Mouse (Mus musculus) hindbrain, embryonic 10.5 days (tissue): ENCODE measurements around the gene Cep63. TPM values are rescaled to one million over a fixed set of nuclear protein-coding genes. Genes with fewer than 3 reads are reported as not detected.

Experiments used
- DNase-seq: peaks from one replicate; pipeline ENCODE4 v3.0.0-alpha.2; 2017; ENCODE audit warnings: low spot score
- H3K27ac ChIP-seq: fragments of 300-500 bp; sonication (generic); 2 replicates; pipeline ENCODE4 v1.5.1; 2016; ENCODE audit warnings: mild to moderate bottlenecking, moderate library complexity
- H3K27me3 ChIP-seq: fragments of 300-500 bp; sonication (generic); 2 replicates; pipeline ENCODE4 v1.6.1; 2016; ENCODE audit warnings: mild to moderate bottlenecking; ENCODE audit not compliant: poor library complexity, insufficient read depth, severe bottlenecking
- H3K36me3 ChIP-seq: fragments of 300-500 bp; sonication (generic); 2 replicates; pipeline ENCODE4 v1.6.1; 2016; ENCODE audit warnings: mild to moderate bottlenecking, moderate library complexity
- H3K4me1 ChIP-seq: fragments of 300-500 bp; sonication (generic); replicated peaks from 2 replicates; pipeline ENCODE4 v1.6.1; 2016; ENCODE audit warnings: mild to moderate bottlenecking
- H3K4me3 ChIP-seq: fragments of 300-500 bp; sonication (generic); 2 replicates; pipeline ENCODE4 v1.5.1; 2016; ENCODE audit warnings: mild to moderate bottlenecking, moderate library complexity
- H3K9me3 ChIP-seq: fragments of 300-500 bp; sonication (generic); 2 replicates; pipeline ENCODE4 v1.6.1; 2016; ENCODE audit warnings: mild to moderate bottlenecking, moderate library complexity
- WGBS: fragments of 180-500 bp; shearing (Covaris S2); methylation state at CpG from one replicate; pipeline ENCODE4 v1.1.7; 2016; 5-methylcytosine and 5-hydroxymethylcytosine counted together
- polyA plus RNA-seq: library from polyadenylated mRNA; unstranded; fragments of >200 nt; fragmentation: Nextera tagmentation; extraction: Ambion mirVana; gene quantifications from 2 replicates; pipeline ENCODE4 v1.2.1, GENCODE M21; 2016

The Cep63 gene
- polyA plus RNA-seq, 1 experiment from 2014 or later = 45.2 TPM

- peaks cover 62% of the 10 kb centered on the region for H3K27me3 ChIP-seq
- peak; percentile 91 for DNase-seq
- WGBS = 1% methylated on average over 26 of the region's 26 CpGs
Measured at GRCm38 (mm10) chr9:102544773-102545366, 81.5 kb downstream of the Cep63 start.

GRCm38 (mm10) chr9:102544116-102544772, 82.1 kb downstream of the Cep63 start:
- no peaks in the 10 kb centered on the region for H3K9me3 ChIP-seq
- H3K27me3 ChIP-seq = peaks cover 58% of the 10 kb centered on the region
- peak; percentile 36 for DNase-seq
- peak overlapping the region; percentile 86 for H3K27ac ChIP-seq
- no peaks in the 10 kb centered on the region for H3K36me3 ChIP-seq
- H3K4me3 ChIP-seq = peak overlapping the region; percentile 51
- peaks cover 51% of the 10 kb centered on the region for H3K4me1 ChIP-seq
- WGBS = 20% methylated on average over 11 of the region's 11 CpGs

More at GRCm38 (mm10) chr9:102544773-102545366, 81.5 kb downstream of the Cep63 start:
- H3K9me3 ChIP-seq = no peaks in the 10 kb centered on the region
- H3K27ac ChIP-seq = peak overlapping the region; percentile 86
- H3K4me1 ChIP-seq = peaks cover 46% of the 10 kb centered on the region
- H3K36me3 ChIP-seq = no peaks in the 10 kb centered on the region
- peak overlapping the region; percentile 51 for H3K4me3 ChIP-seq

GRCm38 (mm10) chr9:102543761-102544115, 82.6 kb downstream of the Cep63 start:
- peaks cover 56% of the 10 kb centered on the region for H3K27me3 ChIP-seq

GRCm38 (mm10) chr9:102542540-102542939, 83.8 kb downstream of the Cep63 start:
- DNase-seq = no peak
- 0 out of 2 replicates have a peak overlapping the region, but pooled peaks have one; percentile 23 for H3K27ac ChIP-seq
- peaks cover 53% of the 10 kb centered on the region for H3K4me1 ChIP-seq
- H3K36me3 ChIP-seq = no peaks in the 10 kb centered on the region
- no peak overlapping the region for H3K4me3 ChIP-seq
- H3K9me3 ChIP-seq = no peaks in the 10 kb centered on the region
- 76% methylated on average over 8 of the region's 8 CpGs for WGBS
- H3K27me3 ChIP-seq = peaks cover 50% of the 10 kb centered on the region

More at GRCm38 (mm10) chr9:102543761-102544115, 82.6 kb downstream of the Cep63 start:
- no peaks in the 10 kb centered on the region for H3K9me3 ChIP-seq
- H3K4me1 ChIP-seq = peaks cover 53% of the 10 kb centered on the region
- H3K36me3 ChIP-seq = no peaks in the 10 kb centered on the region
- H3K27ac ChIP-seq = peak overlapping the region; percentile 86
- H3K4me3 ChIP-seq = no peak overlapping the region
- WGBS = 36% methylated on average over 2 of the region's 2 CpGs
- DNase-seq = peak; percentile 15

GRCm38 (mm10) chr9:102541666-102542065, 84.7 kb downstream of the Cep63 start:
- DNase-seq = no peak
- 93% methylated on average over 10 of the region's 10 CpGs for WGBS
- Histone ChIP-seq H3K27me3 (peaks cover 46% of the 10 kb centered on the region), H3K4me1 (peaks cover 45% of the 10 kb centered on the region), H3K27ac (no peak overlapping the region), H3K36me3 (no peaks in the 10 kb centered on the region), H3K4me3 (no peak overlapping the region), H3K9me3 (no peaks in the 10 kb centered on the region)

GRCm38 (mm10) chr9:102539699-102540098, 86.6 kb downstream of the Cep63 start:
- no peaks in the 10 kb centered on the region for H3K9me3 ChIP-seq
- peaks cover 45% of the 10 kb centered on the region for H3K27me3 ChIP-seq
- 69% methylated on average over 7 of the region's 7 CpGs for whole genome bisulfite sequencing
- H3K27ac ChIP-seq = no peak overlapping the region
- H3K36me3 ChIP-seq = no peaks in the 10 kb centered on the region
- peaks cover 30% of the 10 kb centered on the region for H3K4me1 ChIP-seq
- H3K4me3 ChIP-seq = no peak overlapping the region
- no peak for DNase-seq

GRCm38 (mm10) chr9:102536968-102537367, 89.4 kb downstream of the Cep63 start:
- 94% methylated on average over 4 of the region's 4 CpGs for WGBS
- Histone ChIP-seq H3K36me3 (no peaks in the 10 kb centered on the region), H3K4me1 (peaks cover 9% of the 10 kb centered on the region), H3K27me3 (peaks cover 21% of the 10 kb centered on the region; the same call in 1 of the 2 replicates), H3K9me3 (no peaks in the 10 kb centered on the region), H3K4me3 (no peak overlapping the region), H3K27ac (no peak overlapping the region)
- DNase-seq = no peak

Other genes with a start within 250 kb of the Cep63 start
- 0.50 and 0.60 TPM in 2 replicates for gene Ky, start 120.8 kb downstream of the Cep63 start, polyA plus RNA-seq
- 163 and 191 TPM in 2 replicates for gene Anapc13, start 238 bp downstream of the Cep63 start, polyA plus RNA-seq
- gene Amotl2, start 90.1 kb upstream of the Cep63 start, polyA plus RNA-seq = 67.6 and 70.1 TPM in 2 replicates
- 13.3 and 13.9 TPM in 2 replicates for gene Ryk, start 208.4 kb upstream of the Cep63 start, polyA plus RNA-seq